Mouse (Mus musculus) lung, adult 2 months (tissue): ENCODE results near the gene Eif3k.

ENCODE experiments used
- CTCF ChIP-seq: fragments of 200-500 bp; IDR thresholded peaks from 2 replicates; pipeline ENCODE4 v1.5.1; 2011; ENCODE audit warnings: mild to moderate bottlenecking, low read length, control low read depth; ENCODE audit not compliant: insufficient read depth
- POLR2A ChIP-seq: fragments of 200-500 bp; IDR thresholded peaks from 2 replicates; pipeline ENCODE4 v1.6.1; 2011; ENCODE audit warnings: low read depth, mild to moderate bottlenecking, control low read depth, low read length, borderline replicate concordance; ENCODE audit errors: extremely low read depth

- TF ChIP-seq CTCF (no peak), POLR2A (no peak)
Observed at GRCm38 (mm10) chr7:28924802-28925201, 56.9 kb downstream of the Eif3k start.
